Mouse (Mus musculus): ENCODE data around the gene Acsl1. TPM values are rescaled to one million over a fixed set of nuclear protein-coding genes. Genes with fewer than 3 reads are reported as not detected.

Acsl1 gene
- polyA plus RNA-seq, 1 experiment from 2014 or later: 9.8 TPM

DNA sequence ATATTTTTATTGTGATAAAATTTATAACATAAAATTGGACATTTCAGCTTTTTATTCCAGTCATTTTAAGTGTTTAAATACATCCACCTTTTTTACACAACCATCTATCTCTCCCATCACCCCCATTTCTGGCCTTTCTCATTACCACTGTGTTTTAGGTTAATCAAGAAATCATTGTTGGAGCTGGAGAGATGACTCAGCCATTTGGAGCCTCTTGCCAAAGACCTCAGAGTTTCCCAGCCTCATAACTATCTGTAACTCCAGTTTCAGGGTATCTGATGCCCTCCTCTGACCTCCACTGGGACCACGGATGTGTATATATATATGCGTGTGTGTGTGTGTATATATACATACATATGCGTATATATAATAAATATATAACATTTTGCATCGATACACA lies 80.2 kb downstream of the Acsl1 start:
- Histone ChIP-seq H3K9me3 (ENCODE audit: control insufficient read depth, low read length) (no peaks in the 10 kb centered on the region), H3K4me2 (replicated peaks; ENCODE audit: low read depth, low read length) (peak overlapping the region; percentile 53), H3K27ac (ENCODE audit: low read depth, low read length) (peak overlapping the region; percentile 65; the same call in 1 of the 2 replicates), H3K36me3 (ENCODE audit: control insufficient read depth, insufficient read depth, low read length) (no peaks in the 10 kb centered on the region), H3K4me1 (replicated peaks; ENCODE audit: control insufficient read depth, insufficient read depth, low read length) (no peaks in the 10 kb centered on the region), H3K27me3 (ENCODE audit: control insufficient read depth, insufficient read depth, low read length) (no peaks in the 10 kb centered on the region), H3K4me3 (ENCODE audit: low read depth, low read length) (peak overlapping the region; percentile 73; the same call in 1 of the 2 replicates), H3K9ac (ENCODE audit: low read depth, low read length) (peak overlapping the region; percentile 23; the same call in 1 of the 2 replicates)
- ATAC-seq (ENCODE audit: low FRiP score) (no peak), DNase-seq (ENCODE audit: low spot score) (no peak)
- 52% methylated on average over 4 of the region's 4 CpGs for WGBS

- H3K4me2 ChIP-seq (replicated peaks; ENCODE audit: low read depth, low read length): peak within 1 kb of the TSS; percentile 53
- H3K4me1 ChIP-seq (replicated peaks; ENCODE audit: control insufficient read depth, insufficient read depth, low read length): no peaks in the 10 kb centered on the region
- peak within 1 kb of the TSS; percentile 52 for H3K9ac ChIP-seq (ENCODE audit: low read depth, low read length)
- H3K9me3 ChIP-seq (ENCODE audit: control insufficient read depth, low read length): no peaks in the 10 kb centered on the region
- H3K27ac ChIP-seq (ENCODE audit: low read depth, low read length): peak within 1 kb of the TSS; percentile 65
- no peaks in the 10 kb centered on the region for H3K36me3 ChIP-seq (ENCODE audit: control insufficient read depth, insufficient read depth, low read length)
- peak within 1 kb of the TSS; percentile 73 for H3K4me3 ChIP-seq (ENCODE audit: low read depth, low read length)
- DNase-seq (ENCODE audit: low spot score) (peak; percentile 100), ATAC-seq (ENCODE audit: low FRiP score) (peak; percentile 99)
- H3K27me3 ChIP-seq (ENCODE audit: control insufficient read depth, insufficient read depth, low read length): no peaks in the 10 kb centered on the region
- under 1% methylated on average over 50 of the region's 50 CpGs for WGBS
Observed at GRCm38 (mm10) chr8:46551615-46552440, 81.0 kb downstream of the Acsl1 start, which contains the start of gene Cenpu. Gene Cenpu (plus strand): TSS chr8:46552028.

DNA sequence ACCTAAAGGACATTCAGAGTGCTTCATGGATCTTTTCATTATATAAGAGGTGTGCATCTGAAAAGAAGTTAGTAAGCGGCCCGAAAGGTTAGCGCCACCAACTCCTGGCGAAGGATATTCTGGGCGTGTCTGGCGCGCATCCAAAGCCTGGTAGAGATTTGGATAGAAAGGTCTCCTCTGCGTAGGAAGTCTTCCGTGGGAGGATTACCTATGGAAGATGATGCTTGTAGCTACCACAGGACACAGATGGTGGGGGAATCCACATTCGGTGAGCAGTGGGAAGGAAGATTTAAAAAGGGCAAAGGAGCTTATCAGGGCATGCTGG lies 81.6 kb downstream of the Acsl1 start:
- WGBS: 4% methylated on average over 10 of the region's 10 CpGs
- H3K36me3 ChIP-seq (ENCODE audit: control insufficient read depth, insufficient read depth, low read length): no peaks in the 10 kb centered on the region
- ATAC-seq (ENCODE audit: low FRiP score): no peak
- no peak for DNase-seq (ENCODE audit: low spot score)
- H3K27ac ChIP-seq (ENCODE audit: low read depth, low read length): no peak overlapping the region
- no peaks in the 10 kb centered on the region for H3K9me3 ChIP-seq (ENCODE audit: control insufficient read depth, low read length)
- H3K4me1 ChIP-seq (replicated peaks; ENCODE audit: control insufficient read depth, insufficient read depth, low read length): no peaks in the 10 kb centered on the region
- no peaks in the 10 kb centered on the region for H3K27me3 ChIP-seq (ENCODE audit: control insufficient read depth, insufficient read depth, low read length)
- H3K9ac ChIP-seq (ENCODE audit: low read depth, low read length): peak overlapping the region; percentile 52
- H3K4me3 ChIP-seq (ENCODE audit: low read depth, low read length): peak overlapping the region; percentile 73
- H3K4me2 ChIP-seq (replicated peaks; ENCODE audit: low read depth, low read length): peak overlapping the region; percentile 48

DNA sequence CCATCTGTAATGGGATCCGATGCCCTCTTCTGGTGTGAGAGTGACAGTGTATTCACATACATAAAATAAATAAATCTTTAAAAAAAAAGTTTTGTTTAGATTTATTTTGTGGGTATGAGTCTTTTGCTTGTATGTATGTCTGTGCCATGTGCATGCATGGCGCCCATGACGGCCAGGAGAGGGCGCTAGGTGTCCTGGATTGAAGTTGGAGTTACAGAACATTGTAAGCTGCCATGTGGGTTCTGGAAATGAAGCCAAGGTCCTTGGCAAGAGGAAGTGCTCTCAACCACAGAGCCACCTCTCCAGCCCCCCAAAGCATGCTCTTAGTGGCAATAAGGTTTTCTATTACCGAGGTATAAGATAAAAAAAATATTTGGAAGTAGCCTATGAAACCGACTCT lies 88.6 kb downstream of the Acsl1 start:
- Histone ChIP-seq H3K9me3 (ENCODE audit: control insufficient read depth, low read length) (no peaks in the 10 kb centered on the region), H3K9ac (ENCODE audit: low read depth, low read length) (no peak overlapping the region), H3K27me3 (ENCODE audit: control insufficient read depth, insufficient read depth, low read length) (no peaks in the 10 kb centered on the region), H3K27ac (ENCODE audit: low read depth, low read length) (no peak overlapping the region), H3K4me2 (replicated peaks; ENCODE audit: low read depth, low read length) (no peak overlapping the region), H3K4me3 (ENCODE audit: low read depth, low read length) (no peak overlapping the region), H3K4me1 (replicated peaks; ENCODE audit: control insufficient read depth, insufficient read depth, low read length) (no peaks in the 10 kb centered on the region), H3K36me3 (ENCODE audit: control insufficient read depth, insufficient read depth, low read length) (no peaks in the 10 kb centered on the region)
- DNase-seq (ENCODE audit: low spot score): peak; percentile 33
- no peak for ATAC-seq (ENCODE audit: low FRiP score)
- 85% methylated on average over 6 of the region's 6 CpGs for WGBS

DNA sequence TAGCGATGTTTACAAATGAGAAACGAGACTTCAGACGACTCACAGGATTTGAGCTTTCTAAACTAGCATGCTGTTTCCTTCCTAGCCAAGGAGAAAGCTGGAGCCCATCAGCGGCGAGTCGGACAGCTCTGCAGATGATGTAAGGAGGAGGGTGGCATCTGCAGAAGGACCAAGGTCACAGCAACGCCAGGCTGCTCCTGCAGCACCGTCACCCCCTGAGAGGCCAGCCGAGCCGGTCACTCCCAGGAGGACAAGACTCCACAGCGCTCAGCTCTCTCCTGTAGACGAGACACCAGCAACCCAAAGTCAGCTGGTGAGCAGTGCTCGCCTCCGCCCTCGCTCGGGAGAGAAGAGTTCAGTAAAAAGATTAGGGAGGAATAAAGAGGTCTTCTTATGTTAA lies 91.5 kb downstream of the Acsl1 start:
- no peak overlapping the region for H3K9ac ChIP-seq (ENCODE audit: low read depth, low read length)
- no peak overlapping the region for H3K27ac ChIP-seq (ENCODE audit: low read depth, low read length)
- H3K9me3 ChIP-seq (ENCODE audit: control insufficient read depth, low read length): no peaks in the 10 kb centered on the region
- DNase-seq (ENCODE audit: low spot score) (no peak), ATAC-seq (ENCODE audit: low FRiP score) (no peak)
- no peaks in the 10 kb centered on the region for H3K27me3 ChIP-seq (ENCODE audit: control insufficient read depth, insufficient read depth, low read length)
- WGBS: 91% methylated on average over 16 of the region's 16 CpGs
- H3K4me2 ChIP-seq (replicated peaks; ENCODE audit: low read depth, low read length): no peak overlapping the region
- H3K4me1 ChIP-seq (replicated peaks; ENCODE audit: control insufficient read depth, insufficient read depth, low read length): no peaks in the 10 kb centered on the region
- no peaks in the 10 kb centered on the region for H3K36me3 ChIP-seq (ENCODE audit: control insufficient read depth, insufficient read depth, low read length)
- no peak overlapping the region for H3K4me3 ChIP-seq (ENCODE audit: low read depth, low read length)

GRCm38 (mm10) chr8:46566914-46567529 lies 96.2 kb downstream of the Acsl1 start:
- Histone ChIP-seq H3K9me3 (ENCODE audit: control insufficient read depth, low read length) (no peaks in the 10 kb centered on the region), H3K9ac (ENCODE audit: low read depth, low read length) (no peak overlapping the region), H3K4me3 (ENCODE audit: low read depth, low read length) (no peak overlapping the region), H3K36me3 (ENCODE audit: control insufficient read depth, insufficient read depth, low read length) (no peaks in the 10 kb centered on the region), H3K4me1 (replicated peaks; ENCODE audit: control insufficient read depth, insufficient read depth, low read length) (no peaks in the 10 kb centered on the region), H3K27me3 (ENCODE audit: control insufficient read depth, insufficient read depth, low read length) (no peaks in the 10 kb centered on the region), H3K4me2 (replicated peaks; ENCODE audit: low read depth, low read length) (no peak overlapping the region), H3K27ac (ENCODE audit: low read depth, low read length) (no peak overlapping the region)
- ATAC-seq (ENCODE audit: low FRiP score): no peak; the same call in 1 of the 2 replicates
- no peak for DNase-seq (ENCODE audit: low spot score)
- 70% methylated on average over 7 of the region's 7 CpGs for WGBS

GRCm38 (mm10) chr8:46567946-46568345 lies 97.1 kb downstream of the Acsl1 start:
- Histone ChIP-seq H3K4me3 (ENCODE audit: low read depth, low read length) (no peak overlapping the region), H3K9ac (ENCODE audit: low read depth, low read length) (no peak overlapping the region), H3K27me3 (ENCODE audit: control insufficient read depth, insufficient read depth, low read length) (no peaks in the 10 kb centered on the region), H3K36me3 (ENCODE audit: control insufficient read depth, insufficient read depth, low read length) (no peaks in the 10 kb centered on the region), H3K9me3 (ENCODE audit: control insufficient read depth, low read length) (no peaks in the 10 kb centered on the region), H3K4me1 (replicated peaks; ENCODE audit: control insufficient read depth, insufficient read depth, low read length) (no peaks in the 10 kb centered on the region), H3K27ac (ENCODE audit: low read depth, low read length) (no peak overlapping the region), H3K4me2 (replicated peaks; ENCODE audit: low read depth, low read length) (no peak overlapping the region)
- ATAC-seq (ENCODE audit: low FRiP score) (no peak), DNase-seq (ENCODE audit: low spot score) (no peak)
- 89% methylated on average over 8 of the region's 8 CpGs for WGBS

DNA sequence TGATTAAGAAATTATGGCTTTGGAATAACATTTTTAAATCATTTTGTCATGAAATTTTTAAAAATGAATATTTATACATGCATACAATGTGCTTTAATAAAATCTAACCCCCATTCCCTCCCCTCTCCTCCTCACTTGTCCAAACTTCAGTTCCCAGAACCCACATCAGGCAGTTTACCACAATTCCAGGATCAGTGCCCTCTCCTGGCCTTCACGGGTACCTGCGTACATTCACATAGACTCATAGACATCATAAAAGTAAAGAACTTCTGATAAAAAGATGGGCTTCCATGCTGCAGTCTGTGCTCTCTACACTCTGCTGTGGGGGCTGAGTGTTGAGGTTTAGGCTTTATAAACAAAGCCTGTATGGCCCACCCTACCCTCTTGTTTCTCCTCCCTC lies 98.1 kb downstream of the Acsl1 start:
- 84% methylated on average over 2 of the region's 2 CpGs for WGBS
- no peak overlapping the region for H3K4me2 ChIP-seq (replicated peaks; ENCODE audit: low read depth, low read length)
- no peaks in the 10 kb centered on the region for H3K36me3 ChIP-seq (ENCODE audit: control insufficient read depth, insufficient read depth, low read length)
- no peak for DNase-seq (ENCODE audit: low spot score)
- H3K27me3 ChIP-seq (ENCODE audit: control insufficient read depth, insufficient read depth, low read length): no peaks in the 10 kb centered on the region
- H3K27ac ChIP-seq (ENCODE audit: low read depth, low read length): no peak overlapping the region
- no peak overlapping the region for H3K9ac ChIP-seq (ENCODE audit: low read depth, low read length)
- H3K4me3 ChIP-seq (ENCODE audit: low read depth, low read length): no peak overlapping the region
- no peak for ATAC-seq (ENCODE audit: low FRiP score)
- H3K4me1 ChIP-seq (replicated peaks; ENCODE audit: control insufficient read depth, insufficient read depth, low read length): no peaks in the 10 kb centered on the region
- no peaks in the 10 kb centered on the region for H3K9me3 ChIP-seq (ENCODE audit: control insufficient read depth, low read length)
